Mouse (Mus musculus) megakaryocyte, embryonic 14.5 days (primary cell): Measurements from ENCODE around the gene Smim9.

Experiments used
- FLI1 ChIP-seq: IDR thresholded peaks from 2 replicates; pipeline ENCODE4 v1.6.1; 2012; ENCODE audit warnings: low read length, inconsistent platforms, mixed read lengths
- GATA1 ChIP-seq: IDR thresholded peaks from 3 replicates; pipeline ENCODE4 v1.6.1; 2012; ENCODE audit warnings: mixed read lengths, low read length, inconsistent platforms, borderline replicate concordance

- no peak for TF ChIP-seq FLI1
- no peak for TF ChIP-seq GATA1
These were observed 48.0 kb downstream of the Smim9 start for GRCm38 (mm10) chrX:75115550-75115949.
